Mouse (Mus musculus) neural tube, embryonic 13.5 days (tissue): ENCODE measurements around the gene Fam78a. TPM values are rescaled to one million over a fixed set of nuclear protein-coding genes. Genes with fewer than 3 reads are reported as not detected.
"Not testable (repeated sequence)": the region's sequence is repeated elsewhere in the genome, so short reads cannot be mapped to it uniquely, and the experiment has no call there.

Experiments used
- ATAC-seq: fragments of 200-750 bp; cut with Nextera tagmentation; 2 replicates; pipeline ENCODE4 v1.8.0; 2017; ENCODE audit warnings: low read depth, mild to moderate bottlenecking, moderate TSS enrichment, moderate library complexity
- H3K27ac ChIP-seq: fragments of 300-500 bp; sonication (generic); replicated peaks from 2 replicates; pipeline ENCODE4 v1.5.1; 2015; ENCODE audit warnings: moderate library complexity, mild to moderate bottlenecking, inconsistent platforms
- H3K27me3 ChIP-seq: fragments of 300-500 bp; sonication (generic); 2 replicates; pipeline ENCODE4 v1.6.1; 2015; ENCODE audit warnings: mild to moderate bottlenecking, inconsistent platforms
- H3K36me3 ChIP-seq: fragments of 300-500 bp; sonication (generic); 2 replicates; pipeline ENCODE4 v1.6.1; 2015; ENCODE audit warnings: mild to moderate bottlenecking, inconsistent platforms
- H3K4me1 ChIP-seq: fragments of 300-500 bp; sonication (generic); replicated peaks from 2 replicates; pipeline ENCODE4 v1.6.1; 2015; ENCODE audit warnings: inconsistent platforms
- H3K4me2 ChIP-seq: fragments of 300-500 bp; sonication (generic); 2 replicates; pipeline ENCODE4 v1.6.1; 2015; ENCODE audit warnings: inconsistent platforms, mild to moderate bottlenecking, moderate library complexity
- H3K4me3 ChIP-seq: fragments of 300-500 bp; sonication (generic); 2 replicates; pipeline ENCODE4 v1.5.1; 2015; ENCODE audit warnings: mild to moderate bottlenecking, inconsistent platforms
- H3K9ac ChIP-seq: fragments of 300-500 bp; sonication (generic); 2 replicates; pipeline ENCODE4 v1.6.1; 2015; ENCODE audit warnings: moderate library complexity, mild to moderate bottlenecking, inconsistent platforms
- H3K9me3 ChIP-seq: fragments of 300-500 bp; sonication (generic); 2 replicates; pipeline ENCODE4 v1.6.1; 2016; ENCODE audit warnings: inconsistent platforms
- WGBS: fragments of 180-500 bp; shearing (Covaris S2); methylation state at CpG from one replicate; pipeline ENCODE4 v1.1.7; 2015; 5-methylcytosine and 5-hydroxymethylcytosine counted together
- polyA plus RNA-seq: library from polyadenylated mRNA; unstranded; fragments of >200 nt; fragmentation: Nextera tagmentation; extraction: Ambion mirVana; gene quantifications from 2 replicates; pipeline ENCODE4 v1.2.1, GENCODE M21; 2015

The Fam78a gene
- polyA plus RNA-seq, 1 experiment from 2014 or later, result 0.88 TPM

- ATAC-seq, result no peak
- 91% methylated on average over 8 of the region's 8 CpGs for WGBS
Observed at GRCm38 (mm10) chr2:32051791-32052190, 32.9 kb downstream of the Fam78a start.

GRCm38 (mm10) chr2:32047323-32047722 is 37.3 kb downstream of the Fam78a start:
- Histone ChIP-seq H3K4me2 (no peak overlapping the region), H3K4me3 (no peak overlapping the region), H3K9ac (no peak overlapping the region), H3K9me3 (no peaks in the 10 kb centered on the region), H3K36me3 (peaks cover 91% of the 10 kb centered on the region), H3K27ac (no peak overlapping the region), H3K4me1 (no peaks in the 10 kb centered on the region), H3K27me3 (no peaks in the 10 kb centered on the region)
- 90% methylated on average over 10 of the region's 10 CpGs for WGBS
- ATAC-seq, result no peak

More at GRCm38 (mm10) chr2:32051791-32052190, 32.9 kb downstream of the Fam78a start:
- Histone ChIP-seq H3K4me1 (no peaks in the 10 kb centered on the region), H3K9me3 (no peaks in the 10 kb centered on the region), H3K4me3 (no peak overlapping the region), H3K4me2 (no peak overlapping the region), H3K27ac (no peak overlapping the region), H3K27me3 (no peaks in the 10 kb centered on the region), H3K9ac (no peak overlapping the region), H3K36me3 (peaks cover 57% of the 10 kb centered on the region)

- ATAC-seq, result no peak
- Histone ChIP-seq H3K27ac (no peak overlapping the region), H3K4me3 (no peak overlapping the region), H3K4me1 (no peaks in the 10 kb centered on the region), H3K9me3 (no peaks in the 10 kb centered on the region), H3K4me2 (no peak overlapping the region), H3K9ac (no peak overlapping the region), H3K36me3 (peaks cover 91% of the 10 kb centered on the region), H3K27me3 (no peaks in the 10 kb centered on the region)
- WGBS, result 90% methylated on average over 10 of the region's 10 CpGs
Observed at GRCm38 (mm10) chr2:32046009-32046408, 38.6 kb downstream of the Fam78a start.

GRCm38 (mm10) chr2:32045375-32045774 is 39.3 kb downstream of the Fam78a start:
- Histone ChIP-seq H3K27ac (no peak overlapping the region), H3K36me3 (peaks cover 91% of the 10 kb centered on the region), H3K4me2 (no peak overlapping the region), H3K9ac (no peak overlapping the region), H3K4me3 (no peak overlapping the region), H3K4me1 (no peaks in the 10 kb centered on the region), H3K9me3 (no peaks in the 10 kb centered on the region), H3K27me3 (no peaks in the 10 kb centered on the region)
- ATAC-seq, result no peak
- WGBS, result 77% methylated on average over 6 of the region's 6 CpGs

GRCm38 (mm10) chr2:32043836-32044235 is 40.8 kb downstream of the Fam78a start:
- H3K9me3 ChIP-seq, result no peaks in the 10 kb centered on the region
- WGBS, result 77% methylated on average over 5 of the region's 5 CpGs
- H3K36me3 ChIP-seq, result peaks cover 93% of the 10 kb centered on the region
- no peaks in the 10 kb centered on the region for H3K27me3 ChIP-seq
- no peak for ATAC-seq
- no peak overlapping the region for H3K27ac ChIP-seq
- no peak overlapping the region for H3K9ac ChIP-seq
- no peak overlapping the region for H3K4me3 ChIP-seq
- H3K4me2 ChIP-seq, result no peak overlapping the region
- no peaks in the 10 kb centered on the region for H3K4me1 ChIP-seq

GRCm38 (mm10) chr2:32041087-32041486 is 43.6 kb downstream of the Fam78a start:
- Histone ChIP-seq H3K4me1 (no peaks in the 10 kb centered on the region), H3K27me3 (no peaks in the 10 kb centered on the region), H3K9ac (no peak overlapping the region), H3K9me3 (no peaks in the 10 kb centered on the region), H3K4me3 (no peak overlapping the region), H3K27ac (no peak overlapping the region), H3K36me3 (peaks cover 94% of the 10 kb centered on the region), H3K4me2 (no peak overlapping the region)
- WGBS, result 90% methylated on average over 2 of the region's 2 CpGs
- ATAC-seq, result no peak

GRCm38 (mm10) chr2:32040646-32041045 is 44.0 kb downstream of the Fam78a start:
- H3K4me3 ChIP-seq, H3K27ac ChIP-seq, ATAC-seq, H3K9ac ChIP-seq, H3K27me3 ChIP-seq, H3K4me2 ChIP-seq, H3K4me1 ChIP-seq, H3K9me3 ChIP-seq: not testable (repeated sequence)
- peaks cover 94% of the 10 kb centered on the region for H3K36me3 ChIP-seq
- WGBS, result 92% methylated on average over 9 of the region's 9 CpGs

- no peak for ATAC-seq
- Histone ChIP-seq H3K4me1 (no peaks in the 10 kb centered on the region), H3K36me3 (peaks cover 96% of the 10 kb centered on the region), H3K9ac (no peak overlapping the region), H3K27me3 (no peaks in the 10 kb centered on the region), H3K4me2 (no peak overlapping the region), H3K9me3 (no peaks in the 10 kb centered on the region), H3K4me3 (no peak overlapping the region), H3K27ac (no peak overlapping the region)
- WGBS, result 81% methylated on average over 8 of the region's 8 CpGs
Observed at GRCm38 (mm10) chr2:32038661-32039081, 46.0 kb downstream of the Fam78a start.

GRCm38 (mm10) chr2:32037279-32037858 is 47.3 kb downstream of the Fam78a start:
- H3K36me3 ChIP-seq, result peaks cover 97% of the 10 kb centered on the region
- H3K4me1 ChIP-seq, result no peaks in the 10 kb centered on the region
- 78% methylated on average over 6 of the region's 6 CpGs for WGBS
- no peak for ATAC-seq
- no peak overlapping the region for H3K9ac ChIP-seq
- no peak overlapping the region for H3K4me2 ChIP-seq
- H3K9me3 ChIP-seq, result no peaks in the 10 kb centered on the region
- H3K27ac ChIP-seq, result peak overlapping the region; percentile 28; the same call in 1 of the 2 replicates
- no peaks in the 10 kb centered on the region for H3K27me3 ChIP-seq
- H3K4me3 ChIP-seq, result no peak overlapping the region

- Histone ChIP-seq H3K36me3 (peaks cover 95% of the 10 kb centered on the region), H3K27ac (no peak overlapping the region), H3K27me3 (no peaks in the 10 kb centered on the region), H3K4me3 (no peak overlapping the region), H3K4me2 (no peak overlapping the region), H3K4me1 (no peaks in the 10 kb centered on the region), H3K9ac (no peak overlapping the region), H3K9me3 (no peaks in the 10 kb centered on the region)
- WGBS, result 95% methylated on average over 6 of the region's 6 CpGs
- ATAC-seq, result no peak
Observed at GRCm38 (mm10) chr2:32034206-32034605, 50.5 kb downstream of the Fam78a start.

GRCm38 (mm10) chr2:32033436-32033835 is 51.2 kb downstream of the Fam78a start:
- no peaks in the 10 kb centered on the region for H3K27me3 ChIP-seq
- H3K4me3 ChIP-seq, result no peak overlapping the region

GRCm38 (mm10) chr2:32029636-32030035 is 55.0 kb downstream of the Fam78a start:
- no peak for ATAC-seq
- Histone ChIP-seq H3K4me2 (no peak overlapping the region), H3K9ac (no peak overlapping the region), H3K36me3 (peaks cover 94% of the 10 kb centered on the region), H3K4me1 (no peaks in the 10 kb centered on the region), H3K9me3 (no peaks in the 10 kb centered on the region), H3K4me3 (no peak overlapping the region), H3K27me3 (no peaks in the 10 kb centered on the region), H3K27ac (no peak overlapping the region)
- 83% methylated on average over 3 of the region's 3 CpGs for WGBS

More at GRCm38 (mm10) chr2:32033436-32033835, 51.2 kb downstream of the Fam78a start:
- H3K36me3 ChIP-seq, result peaks cover 93% of the 10 kb centered on the region
- H3K27ac ChIP-seq, result no peak overlapping the region
- no peaks in the 10 kb centered on the region for H3K9me3 ChIP-seq
- 88% methylated on average over 6 of the region's 6 CpGs for WGBS
- H3K9ac ChIP-seq, result no peak overlapping the region
- no peak overlapping the region for H3K4me2 ChIP-seq
- no peak for ATAC-seq
- no peaks in the 10 kb centered on the region for H3K4me1 ChIP-seq

GRCm38 (mm10) chr2:32024372-32024771 is 60.3 kb downstream of the Fam78a start:
- no peak for ATAC-seq
- no peak overlapping the region for H3K4me3 ChIP-seq
- H3K4me1 ChIP-seq, result no peaks in the 10 kb centered on the region
- WGBS, result 89% methylated on average over 4 of the region's 4 CpGs
- no peak overlapping the region for H3K4me2 ChIP-seq
- H3K9me3 ChIP-seq, result no peaks in the 10 kb centered on the region
- H3K27me3 ChIP-seq, result no peaks in the 10 kb centered on the region
- H3K9ac ChIP-seq, result no peak overlapping the region
- no peak overlapping the region for H3K27ac ChIP-seq
- H3K36me3 ChIP-seq, result peaks cover 92% of the 10 kb centered on the region
